Mouse (Mus musculus) small intestine, adult 2 months (tissue): ENCODE data around the gene Farp2. TPM values are rescaled to one million over a fixed set of nuclear protein-coding genes. Genes with fewer than 3 reads are reported as not detected.
"Not testable (repeated sequence)": the region's sequence is repeated elsewhere in the genome, so short reads cannot be mapped to it uniquely, and the experiment has no call there.

Source experiments
- H3K27ac ChIP-seq: fragments of 200-500 bp; 2 replicates; pipeline ENCODE4 v1.5.1; 2012; ENCODE audit warnings: low read depth, low read length, control low read depth, inconsistent platforms; ENCODE audit not compliant: insufficient read depth
- H3K27me3 ChIP-seq: fragments of 200-500 bp; 2 replicates; pipeline ENCODE4 v1.6.1; 2012; ENCODE audit warnings: mild to moderate bottlenecking, moderate library complexity, low read length, inconsistent platforms; ENCODE audit not compliant: control insufficient read depth, insufficient read depth
- H3K36me3 ChIP-seq: fragments of 200-500 bp; 2 replicates; pipeline ENCODE4 v1.6.1; 2012; ENCODE audit warnings: mild to moderate bottlenecking, low read length, control low read depth, inconsistent platforms; ENCODE audit not compliant: control insufficient read depth, insufficient read depth
- H3K4me1 ChIP-seq: fragments of 200-500 bp; 2 replicates; pipeline ENCODE4 v1.6.1; 2012; ENCODE audit warnings: low read length, inconsistent platforms, mixed read lengths; ENCODE audit not compliant: control insufficient read depth, insufficient read depth, insufficient read length
- H3K4me3 ChIP-seq: fragments of 200-500 bp; 2 replicates; pipeline ENCODE4 v1.5.1; 2012; ENCODE audit warnings: low read depth, mild to moderate bottlenecking, control low read depth, inconsistent platforms, low read length, moderate library complexity
- CTCF ChIP-seq: fragments of 200-500 bp; IDR thresholded peaks from 2 replicates; pipeline ENCODE4 v1.5.1; 2012; ENCODE audit warnings: low read depth, mild to moderate bottlenecking, control low read depth, inconsistent platforms, low read length, moderate library complexity, mixed read lengths; ENCODE audit not compliant: insufficient replicate concordance, insufficient read length; ENCODE audit errors: extremely low read depth
- POLR2A ChIP-seq: fragments of 200-500 bp; IDR thresholded peaks from 2 replicates; pipeline ENCODE4 v1.6.1; 2012; ENCODE audit warnings: low read depth, mild to moderate bottlenecking, control low read depth, inconsistent platforms, low read length, moderate library complexity
- whole genome bisulfite sequencing: fragments of 180-500 bp; shearing (Covaris S2); methylation state at CpG from one replicate; pipeline ENCODE4 v1.1.7; 2018; 5-methylcytosine and 5-hydroxymethylcytosine counted together
- polyA plus RNA-seq: library from polyadenylated mRNA; depleted of rRNA; stranded (reverse); fragments of >200 nt; gene quantifications from 2 replicates; pipeline ENCODE4 v1.2.3, GENCODE M21; 2012

The Farp2 gene
- polyA plus RNA-seq, 1 experiment = 13.6 TPM

DNA sequence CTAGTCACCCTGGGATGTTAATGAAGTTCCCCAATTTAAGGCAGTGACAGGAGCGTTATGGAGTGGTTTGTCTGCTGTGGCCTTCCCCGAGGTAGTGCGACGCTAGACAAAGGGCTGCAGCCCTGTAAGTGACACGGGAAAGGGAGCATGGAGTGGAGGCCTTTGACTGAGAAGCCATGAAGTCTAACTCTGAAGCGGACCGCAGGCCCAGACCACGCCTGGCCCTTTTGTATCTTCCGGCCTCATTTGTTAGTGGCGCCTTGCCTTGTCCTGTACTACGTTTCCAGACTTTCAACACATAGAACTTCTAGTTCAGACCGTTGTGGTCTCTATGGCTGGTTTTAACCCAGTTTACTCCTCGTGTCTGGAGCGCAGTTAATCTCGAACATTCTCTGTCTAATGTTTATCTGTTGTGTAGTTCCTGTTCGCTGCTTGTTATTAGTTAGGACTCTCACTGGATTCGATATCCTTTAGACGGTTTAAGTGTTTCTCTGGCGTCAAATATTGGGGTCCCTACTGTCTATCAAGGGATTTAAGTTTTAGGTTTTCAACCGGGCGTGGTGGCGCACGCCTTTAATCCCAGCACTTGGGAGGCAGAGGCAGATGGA, 32.3 kb upstream of the Farp2 start:
- H3K27ac ChIP-seq = peak overlapping the region; percentile 92
- no peaks in the 10 kb centered on the region for H3K27me3 ChIP-seq
- peaks cover 3% of the 10 kb centered on the region; the same call in 1 of the 2 replicates for H3K36me3 ChIP-seq
- no peaks in the 10 kb centered on the region for H3K4me1 ChIP-seq
- peak overlapping the region; percentile 89 for H3K4me3 ChIP-seq
- TF ChIP-seq CTCF = no peak
- 0 out of 2 replicates have a peak, but pooled peaks have one; percentile 9 for TF ChIP-seq POLR2A
- 3% methylated on average over 23 of the region's 23 CpGs for WGBS

DNA sequence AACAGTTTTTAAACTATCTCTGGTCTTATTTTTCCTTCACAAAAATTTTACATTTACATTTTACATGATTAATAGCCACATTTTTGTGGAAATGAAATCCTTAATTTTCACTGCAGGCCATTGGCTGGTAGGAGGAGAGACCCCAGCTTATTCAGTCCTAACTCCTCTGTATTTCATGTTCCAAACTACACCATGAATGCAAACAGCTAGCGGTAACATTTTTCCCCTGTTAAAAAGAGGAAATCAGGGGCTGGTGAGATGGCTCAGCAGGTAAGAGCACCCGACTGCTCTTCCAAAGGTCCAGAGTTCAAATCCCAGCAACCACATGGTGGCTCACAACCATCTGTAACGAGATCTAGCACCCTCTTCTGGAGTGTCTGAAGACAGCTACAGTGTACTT, 25.6 kb upstream of the Farp2 start:
- H3K4me3 ChIP-seq, H3K36me3 ChIP-seq, H3K27me3 ChIP-seq, H3K27ac ChIP-seq, H3K4me1 ChIP-seq: not testable (repeated sequence)
- WGBS = 62% methylated on average over 3 of the region's 3 CpGs

DNA sequence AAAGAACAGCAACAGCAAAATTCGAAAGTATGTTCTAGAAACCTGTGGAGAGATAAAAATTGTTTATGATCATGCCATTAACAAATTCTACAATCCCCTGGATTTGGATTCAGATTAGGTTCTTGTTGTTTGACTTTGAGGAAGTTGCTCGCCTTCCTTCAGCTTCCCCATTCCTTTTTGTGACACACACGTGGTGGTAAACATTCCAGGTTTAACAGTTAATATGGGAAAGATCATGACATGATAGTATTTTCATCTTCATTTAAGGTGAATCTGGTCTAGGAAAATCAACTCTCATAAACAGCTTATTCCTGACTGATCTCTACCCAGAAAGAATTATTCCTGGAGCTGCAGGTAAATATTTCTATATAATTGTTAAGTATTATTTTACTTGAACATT, 16.6 kb upstream of the Farp2 start:
- H3K4me1 ChIP-seq = no peaks in the 10 kb centered on the region
- WGBS = 47% methylated on average over 3 of the region's 3 CpGs
- TF ChIP-seq POLR2A (no peak), CTCF (no peak)
- H3K4me3 ChIP-seq = no peak overlapping the region
- H3K27me3 ChIP-seq = no peaks in the 10 kb centered on the region
- H3K36me3 ChIP-seq = peaks cover 32% of the 10 kb centered on the region
- H3K27ac ChIP-seq = no peak overlapping the region

DNA sequence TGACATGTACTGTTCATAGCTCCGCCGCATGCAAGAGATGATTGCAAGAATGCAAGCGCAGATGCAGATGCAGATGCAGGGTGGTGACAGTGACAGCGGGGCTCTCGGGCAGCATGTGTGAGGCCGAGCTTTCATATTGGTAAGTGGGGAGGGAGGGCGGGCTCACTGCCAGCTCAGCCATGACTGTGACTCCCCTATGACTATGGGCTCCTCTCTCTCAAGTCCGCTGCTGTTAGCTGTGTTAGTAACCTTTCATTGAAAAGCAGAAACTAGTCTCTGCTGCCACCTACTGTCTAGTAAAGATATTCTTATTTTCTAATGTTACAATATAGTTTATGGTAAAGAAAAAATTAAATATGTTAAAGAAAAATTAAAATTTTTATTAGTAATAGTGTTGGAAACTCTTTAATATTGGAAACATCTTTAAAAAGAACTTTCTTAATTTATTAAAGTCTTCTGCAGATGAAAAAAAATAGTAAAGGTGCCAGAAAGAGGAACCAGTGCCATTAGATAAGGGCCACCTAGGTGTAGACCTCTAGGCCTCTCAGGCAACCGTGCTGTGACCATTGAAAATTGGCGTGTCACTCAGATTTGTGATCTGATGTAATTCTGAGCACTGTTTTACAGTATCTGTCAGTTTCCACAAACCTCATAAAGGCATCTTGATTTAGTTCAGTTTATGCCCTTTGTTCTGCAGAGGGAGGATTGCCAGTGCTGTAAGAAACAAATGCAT, 4.8 kb upstream of the Farp2 start:
- peaks cover 42% of the 10 kb centered on the region for H3K36me3 ChIP-seq
- TF ChIP-seq POLR2A (no peak), CTCF (no peak)
- WGBS = 52% methylated on average over 10 of the region's 10 CpGs
- H3K4me3 ChIP-seq = no peak overlapping the region
- no peak overlapping the region for H3K27ac ChIP-seq
- H3K27me3 ChIP-seq = no peaks in the 10 kb centered on the region
- no peaks in the 10 kb centered on the region for H3K4me1 ChIP-seq

DNA sequence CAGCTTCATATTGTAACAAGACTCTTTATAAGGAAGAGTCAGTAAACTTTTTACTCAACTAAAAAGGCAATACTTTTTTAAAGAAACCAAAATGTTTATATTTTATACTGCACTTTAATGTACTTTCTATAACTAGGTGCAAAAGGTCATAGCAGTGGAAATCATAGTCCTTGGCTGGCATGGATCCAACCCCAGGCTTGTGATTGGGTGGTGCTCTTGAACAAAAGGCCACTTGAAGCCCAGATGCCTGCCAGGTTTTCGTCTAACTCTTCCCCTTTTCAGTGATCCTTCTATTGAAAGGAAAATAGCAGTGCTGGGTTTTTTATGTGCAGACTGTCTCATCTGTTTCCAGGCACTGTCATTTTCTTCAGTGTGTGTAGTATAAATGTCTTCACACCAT, 3.3 kb upstream of the Farp2 start:
- H3K27me3 ChIP-seq, H3K4me3 ChIP-seq, H3K27ac ChIP-seq, H3K4me1 ChIP-seq: not testable (repeated sequence)
- WGBS = 14% methylated on average over 1 of the region's 1 CpGs
- H3K36me3 ChIP-seq = peaks cover 35% of the 10 kb centered on the region

DNA sequence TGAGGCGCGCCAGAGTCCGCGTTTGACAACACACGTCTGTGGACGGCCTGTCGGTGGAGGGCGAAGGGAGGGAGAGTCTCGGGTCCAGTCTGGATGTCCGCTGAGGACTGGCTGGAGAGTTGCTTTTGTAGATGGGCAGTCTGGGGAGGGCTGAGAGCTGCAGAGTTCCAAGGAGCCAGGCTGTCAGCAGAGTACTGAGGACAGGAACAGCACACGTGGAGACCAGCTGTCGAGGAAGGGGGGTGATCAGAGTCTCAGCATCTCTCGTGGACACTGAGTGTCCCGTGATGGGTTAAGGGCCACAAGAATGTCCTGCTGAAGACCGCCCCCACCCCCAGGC, 442 bp downstream of the Farp2 start:
- TF ChIP-seq POLR2A = no peak
- no peak for TF ChIP-seq CTCF
- Histone ChIP-seq H3K27me3 (no peaks in the 10 kb centered on the region), H3K4me1 (peaks cover 11% of the 10 kb centered on the region; the same call in 1 of the 2 replicates), H3K27ac (peak overlapping the region; percentile 31), H3K36me3 (peaks cover 9% of the 10 kb centered on the region; the same call in 1 of the 2 replicates), H3K4me3 (peak overlapping the region; percentile 90)
- 2% methylated on average over 15 of the region's 15 CpGs for WGBS

DNA sequence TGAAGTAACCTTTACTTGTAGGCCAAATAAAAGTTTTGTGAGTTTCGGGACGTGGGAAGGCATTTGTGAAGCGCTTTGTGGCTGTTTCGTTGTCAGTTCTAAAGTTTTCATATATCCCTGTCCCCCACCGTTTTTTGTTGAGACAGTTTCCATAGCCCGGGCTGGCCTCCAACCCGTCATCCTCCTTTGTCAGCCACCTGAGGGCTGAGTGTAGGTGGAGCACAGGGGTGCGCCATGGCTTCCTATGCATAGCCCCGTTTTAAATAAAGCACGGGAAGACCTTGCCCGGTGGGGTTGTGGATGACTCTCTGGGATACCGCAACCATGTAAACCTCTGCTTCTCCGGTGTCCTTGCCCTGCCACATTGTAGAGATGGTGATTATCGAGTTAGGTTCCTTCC, 1.3 kb downstream of the Farp2 start:
- H3K27me3 ChIP-seq = no peaks in the 10 kb centered on the region
- TF ChIP-seq POLR2A (no peak), CTCF (no peak)
- peaks cover 11% of the 10 kb centered on the region; the same call in 1 of the 2 replicates for H3K4me1 ChIP-seq
- peak overlapping the region; percentile 19; the same call in 1 of the 2 replicates for H3K4me3 ChIP-seq
- 0 out of 2 replicates have a peak, but pooled peaks cover 4% of the 10 kb centered on the region for H3K36me3 ChIP-seq
- 78% methylated on average over 14 of the region's 14 CpGs for WGBS
- no peak overlapping the region for H3K27ac ChIP-seq
